Mouse (Mus musculus) liver, postnatal 0 days (tissue): Measurements from ENCODE around the gene Cldn4. TPM values are rescaled to one million over a fixed set of nuclear protein-coding genes. Genes with fewer than 3 reads are reported as not detected.

Source experiments
- ATAC-seq: fragments of 200-750 bp; cut with Nextera tagmentation; 2 replicates; pipeline ENCODE4 v1.8.0; 2017; ENCODE audit warnings: mild to moderate bottlenecking, moderate library complexity
- DNase-seq: peaks from one replicate; pipeline ENCODE4 v3.0.0-alpha.2; 2016
- H3K27ac ChIP-seq: fragments of 300-500 bp; sonication (generic); 2 replicates; pipeline ENCODE4 v1.5.1; 2014; ENCODE audit warnings: antibody characterized with exemption, moderate library complexity, mild to moderate bottlenecking, low read depth
- H3K27me3 ChIP-seq: fragments of 300-500 bp; sonication (generic); 2 replicates; pipeline ENCODE4 v1.6.1; 2014; ENCODE audit warnings: low read length, control low read depth, mixed read lengths; ENCODE audit not compliant: insufficient read depth
- H3K36me3 ChIP-seq: fragments of 300-500 bp; sonication (generic); replicated peaks from 2 replicates; pipeline ENCODE4 v1.6.1; 2014; ENCODE audit warnings: mild to moderate bottlenecking, control low read depth, low read length, moderate library complexity, mixed read lengths; ENCODE audit not compliant: insufficient read depth
- H3K4me1 ChIP-seq: fragments of 300-500 bp; sonication (generic); 2 replicates; pipeline ENCODE4 v1.6.1; 2014; ENCODE audit warnings: antibody characterized with exemption, mild to moderate bottlenecking, control low read depth; ENCODE audit not compliant: insufficient read depth
- H3K4me2 ChIP-seq: fragments of 300-500 bp; sonication (generic); 2 replicates; pipeline ENCODE4 v1.6.1; 2014; ENCODE audit warnings: low read depth, mild to moderate bottlenecking, low read length, moderate library complexity, mixed read lengths
- H3K4me3 ChIP-seq: fragments of 300-500 bp; sonication (generic); 2 replicates; pipeline ENCODE4 v1.5.1; 2014; ENCODE audit warnings: low read depth, low read length
- H3K9ac ChIP-seq: fragments of 300-500 bp; sonication (generic); replicated peaks from 2 replicates; pipeline ENCODE4 v1.6.1; 2014; ENCODE audit warnings: mild to moderate bottlenecking, moderate library complexity
- H3K9me3 ChIP-seq: fragments of 300-500 bp; sonication (generic); 2 replicates; pipeline ENCODE4 v1.6.1; 2016; ENCODE audit warnings: mild to moderate bottlenecking, control low read depth, low read length, mixed read lengths
- CTCF ChIP-seq: sonication (generic); IDR thresholded peaks from 2 replicates; pipeline ENCODE4 v1.5.1; 2016; ENCODE audit warnings: antibody characterized with exemption, low read depth
- EP300 ChIP-seq: IDR thresholded peaks from 2 replicates; pipeline ENCODE4 v1.6.1; 2016; ENCODE audit warnings: antibody characterized with exemption, low read depth, mild to moderate bottlenecking
- WGBS: fragments of 180-500 bp; shearing (Covaris S2); extraction: QIAGEN DNeasy Blood & Tissue Kit; methylation state at CpG from one replicate; pipeline ENCODE4 v1.1.7; 2014; ENCODE audit not compliant: insufficient replicate concordance; 5-methylcytosine and 5-hydroxymethylcytosine counted together
- polyA plus RNA-seq: library from polyadenylated mRNA; unstranded; fragments of >200 nt; fragmentation: Nextera tagmentation; extraction: Ambion mirVana; gene quantifications from 2 replicates; pipeline ENCODE4 v1.2.1, GENCODE M21; 2015

The Cldn4 gene
- polyA plus RNA-seq, 1 experiment from 2014 or later, result 0.32 TPM

GRCm38 (mm10) chr5:134911901-134912300 lies 34.8 kb downstream of the Cldn4 start:
- Histone ChIP-seq H3K27ac (0 out of 2 replicates have a peak overlapping the region, but pooled peaks have one; percentile 16), H3K4me3 (no peak overlapping the region), H3K4me1 (peaks cover 4% of the 10 kb centered on the region; the same call in 1 of the 2 replicates), H3K27me3 (no peaks in the 10 kb centered on the region), H3K9ac (no peak overlapping the region), H3K36me3 (no peaks in the 10 kb centered on the region), H3K9me3 (no peaks in the 10 kb centered on the region), H3K4me2 (peak overlapping the region; percentile 60; the same call in 1 of the 2 replicates)
- no peak for DNase-seq
- ATAC-seq, result no peak
- no peak for TF ChIP-seq CTCF
- WGBS, result 87% methylated on average over 2 of the region's 2 CpGs

GRCm38 (mm10) chr5:134907135-134907534 lies 39.6 kb downstream of the Cldn4 start:
- DNase-seq, result peak; percentile 95
- peak; percentile 91 for ATAC-seq
- Histone ChIP-seq H3K36me3 (no peaks in the 10 kb centered on the region), H3K27me3 (no peaks in the 10 kb centered on the region), H3K27ac (no peak overlapping the region), H3K4me1 (no peaks in the 10 kb centered on the region), H3K9me3 (no peaks in the 10 kb centered on the region), H3K4me3 (no peak overlapping the region), H3K9ac (no peak overlapping the region), H3K4me2 (no peak overlapping the region)
- under 1% methylated on average over 13 of the region's 13 CpGs for WGBS
- TF ChIP-seq CTCF (peak; percentile 99), EP300 (no peak)

GRCm38 (mm10) chr5:134906633-134907032 lies 40.1 kb downstream of the Cldn4 start, which contains the start of gene Tmem270:
Gene Tmem270 (minus strand): TSS chr5:134906733.
- TF ChIP-seq EP300 (no peak), CTCF (no peak)
- H3K9me3 ChIP-seq, result no peaks in the 10 kb centered on the region
- no peak within 1 kb of the TSS for H3K4me3 ChIP-seq
- WGBS, result 80% methylated on average over 6 of the region's 6 CpGs
- ATAC-seq (no peak), DNase-seq (no peak)
- H3K36me3 ChIP-seq, result no peaks in the 10 kb centered on the region
- H3K27ac ChIP-seq, result no peak within 1 kb of the TSS
- no peaks in the 10 kb centered on the region for H3K4me1 ChIP-seq
- no peak within 1 kb of the TSS for H3K4me2 ChIP-seq
- no peaks in the 10 kb centered on the region for H3K27me3 ChIP-seq
- no peak within 1 kb of the TSS for H3K9ac ChIP-seq

- Histone ChIP-seq H3K9ac (no peak overlapping the region), H3K27ac (no peak overlapping the region), H3K4me1 (no peaks in the 10 kb centered on the region), H3K36me3 (no peaks in the 10 kb centered on the region), H3K9me3 (no peaks in the 10 kb centered on the region), H3K4me3 (no peak overlapping the region), H3K4me2 (no peak overlapping the region), H3K27me3 (no peaks in the 10 kb centered on the region)
- DNase-seq (no peak), ATAC-seq (no peak)
- 65% methylated on average over 8 of the region's 8 CpGs for WGBS
- no peak for TF ChIP-seq EP300
- TF ChIP-seq CTCF, result no peak
These were observed 45.1 kb downstream of the Cldn4 start for GRCm38 (mm10) chr5:134901644-134902027.

- H3K36me3 ChIP-seq, result no peaks in the 10 kb centered on the region
- no peaks in the 10 kb centered on the region for H3K4me1 ChIP-seq
- 48% methylated on average over 12 of the region's 12 CpGs for WGBS
- DNase-seq (no peak), ATAC-seq (no peak)
- no peak overlapping the region for H3K27ac ChIP-seq
- H3K27me3 ChIP-seq, result no peaks in the 10 kb centered on the region
- no peak overlapping the region for H3K4me2 ChIP-seq
- TF ChIP-seq CTCF (peak; percentile 61), EP300 (no peak)
- H3K9me3 ChIP-seq, result no peaks in the 10 kb centered on the region
- no peak overlapping the region for H3K4me3 ChIP-seq
- H3K9ac ChIP-seq, result no peak overlapping the region
These were observed 45.6 kb downstream of the Cldn4 start for GRCm38 (mm10) chr5:134901012-134901643.

GRCm38 (mm10) chr5:134897596-134897995 lies 49.1 kb downstream of the Cldn4 start:
- Histone ChIP-seq H3K36me3 (no peaks in the 10 kb centered on the region), H3K27ac (no peak overlapping the region), H3K27me3 (no peaks in the 10 kb centered on the region), H3K9me3 (no peaks in the 10 kb centered on the region), H3K9ac (no peak overlapping the region), H3K4me1 (no peaks in the 10 kb centered on the region), H3K4me2 (no peak overlapping the region), H3K4me3 (no peak overlapping the region)
- TF ChIP-seq EP300, result no peak
- no peak for TF ChIP-seq CTCF
- ATAC-seq (no peak), DNase-seq (no peak)
- 78% methylated on average over 17 of the region's 17 CpGs for WGBS

- Histone ChIP-seq H3K4me2 (no peak overlapping the region), H3K9ac (no peak overlapping the region), H3K27me3 (no peaks in the 10 kb centered on the region), H3K4me3 (no peak overlapping the region), H3K9me3 (no peaks in the 10 kb centered on the region), H3K27ac (no peak overlapping the region), H3K4me1 (no peaks in the 10 kb centered on the region), H3K36me3 (no peaks in the 10 kb centered on the region)
- TF ChIP-seq EP300 (no peak), CTCF (no peak)
- WGBS, result 68% methylated on average over 8 of the region's 8 CpGs
- DNase-seq (no peak), ATAC-seq (no peak)
These were observed 49.8 kb downstream of the Cldn4 start for GRCm38 (mm10) chr5:134896965-134897364.
